ENCODE assay signal across 22 mouse cellular contexts in genomic region chr3:149352546-149352945, GRCm38 (mm10).
"Had no signal": no experiment of that assay in that cellular context is flagged by ENCODE, and none has a peak within 500 bp of the region (broad histone marks: within the 10 kb centered on the region; RNA-seq: fewer than 3 reads in every experiment).

No protein-coding gene starts in this region.

- H3K4me3 ChIP-seq: layer of hippocampus, adult 2 months; limb, embryonic 10.5 days; limb, embryonic 13.5 days; liver, embryonic 12.5 days; liver, embryonic 15.5 days; midbrain, embryonic 12.5 days; midbrain, embryonic 15.5 days; neural tube, embryonic 12.5 days; neural tube, embryonic 15.5 days had no signal

- H3K36me3 ChIP-seq: limb, embryonic 10.5 days; limb, embryonic 13.5 days; liver, embryonic 12.5 days; liver, embryonic 15.5 days; midbrain, embryonic 12.5 days; midbrain, embryonic 15.5 days; neural tube, embryonic 12.5 days; neural tube, embryonic 15.5 days had no signal

- ATAC-seq: liver, embryonic 12.5 days; midbrain, embryonic 15.5 days had no signal

- H3K4me1 ChIP-seq: liver, embryonic 12.5 days; liver, embryonic 15.5 days had no signal

- DNase-seq: layer of hippocampus, adult 9-11 months; liver; lung, adult 2 months; lung, postnatal 14 days; right cerebral cortex, adult 18-20 months; right cerebral cortex, postnatal 14 days; right cerebral cortex, postnatal 4 days; thymus, adult 2 months; thymus, postnatal 14 days; thymus, postnatal 4 days had no signal

- H3K27ac ChIP-seq: kidney, postnatal 0 days; layer of hippocampus, adult 2 months; limb, embryonic 10.5 days; limb, embryonic 13.5 days; liver, embryonic 12.5 days; liver, embryonic 15.5 days; macrophage; midbrain, embryonic 12.5 days; midbrain, embryonic 15.5 days; neural tube, embryonic 12.5 days; neural tube, embryonic 15.5 days; stomach, postnatal 0 days had no signal

- H3K4me2 ChIP-seq: limb, embryonic 13.5 days; liver, embryonic 12.5 days; liver, embryonic 15.5 days; midbrain, embryonic 12.5 days; midbrain, embryonic 15.5 days; neural tube, embryonic 12.5 days; neural tube, embryonic 15.5 days had no signal

- H3K9me3 ChIP-seq: limb, embryonic 10.5 days; limb, embryonic 13.5 days; liver, embryonic 12.5 days; liver, embryonic 15.5 days; midbrain, embryonic 12.5 days; midbrain, embryonic 15.5 days; neural tube, embryonic 12.5 days; neural tube, embryonic 15.5 days had no signal

- H3K27me3 ChIP-seq: limb, embryonic 13.5 days; liver, embryonic 12.5 days; liver, embryonic 15.5 days; midbrain, embryonic 12.5 days; midbrain, embryonic 15.5 days; neural tube, embryonic 12.5 days; neural tube, embryonic 15.5 days had no signal

- H3K9ac ChIP-seq: limb, embryonic 13.5 days; liver, embryonic 12.5 days; liver, embryonic 15.5 days; midbrain, embryonic 12.5 days; midbrain, embryonic 15.5 days; neural tube, embryonic 12.5 days; neural tube, embryonic 15.5 days had no signal
